Mouse (Mus musculus) neural tube, embryonic 10.5 days (tissue): Measurements from ENCODE around the gene Pla2g12b.

Experiments
- DNase-seq: peaks from one replicate; pipeline ENCODE4 v3.0.0-alpha.2; 2017; ENCODE audit warnings: low spot score; ENCODE audit errors: extremely low spot score

Pla2g12b gene

GRCm38 (mm10) chr10:59465546-59465945 is 62.1 kb downstream of the Pla2g12b start:
- DNase-seq, result no peak

- no peak for DNase-seq
These were observed 63.2 kb downstream of the Pla2g12b start for GRCm38 (mm10) chr10:59466626-59467025.

- no peak for DNase-seq
These were observed 63.8 kb downstream of the Pla2g12b start for GRCm38 (mm10) chr10:59467297-59467696.

- DNase-seq, result no peak
These were observed 67.0 kb downstream of the Pla2g12b start for GRCm38 (mm10) chr10:59470451-59470850.
